Mouse (Mus musculus) frontal cortex, postnatal 25 days (tissue): ENCODE data around the gene Cradd.

Experiments used
- DNase-seq, 2 experiments: peaks; one replicate each; pipeline ENCODE4 v3.0.0; 2022; ENCODE audit warnings: low spot score in 2 of 2

The Cradd gene

GRCm38 (mm10) chr10:95159675-95160256 is 164.2 kb downstream of the Cradd start:
- DNase-seq = no peak

GRCm38 (mm10) chr10:95156410-95156809 is 167.5 kb downstream of the Cradd start:
- DNase-seq = no peak

- DNase-seq = no peak
Observed at GRCm38 (mm10) chr10:95154675-95155074, 169.3 kb downstream of the Cradd start.

GRCm38 (mm10) chr10:95153224-95153623 is 170.7 kb downstream of the Cradd start:
- no peak for DNase-seq

- DNase-seq = no peak
Observed at GRCm38 (mm10) chr10:95152503-95152989, 171.4 kb downstream of the Cradd start.

- DNase-seq = no peak
Observed at GRCm38 (mm10) chr10:95151012-95151768, 172.7 kb downstream of the Cradd start.

GRCm38 (mm10) chr10:95149666-95150065 is 174.3 kb downstream of the Cradd start:
- DNase-seq = no peak

- no peak for DNase-seq
Observed at GRCm38 (mm10) chr10:95148641-95149040, 175.3 kb downstream of the Cradd start.

GRCm38 (mm10) chr10:95147136-95147901 is 176.6 kb downstream of the Cradd start:
- no peak for DNase-seq

- no peak for DNase-seq
Observed at GRCm38 (mm10) chr10:95146491-95146890, 177.4 kb downstream of the Cradd start.

GRCm38 (mm10) chr10:95145204-95145926 is 178.6 kb downstream of the Cradd start:
- no peak for DNase-seq

- no peak for DNase-seq
Observed at GRCm38 (mm10) chr10:95144414-95145130, 179.4 kb downstream of the Cradd start.

- DNase-seq = no peak
Observed at GRCm38 (mm10) chr10:95143446-95144114, 180.4 kb downstream of the Cradd start.

GRCm38 (mm10) chr10:95142844-95143435 is 181.0 kb downstream of the Cradd start:
- peak; percentile 38 to 42 for DNase-seq

- DNase-seq = no peak
Observed at GRCm38 (mm10) chr10:95141075-95141474, 182.9 kb downstream of the Cradd start.

GRCm38 (mm10) chr10:95140191-95140590 is 183.7 kb downstream of the Cradd start:
- no peak for DNase-seq

- DNase-seq = no peak
Observed at GRCm38 (mm10) chr10:95139645-95140044, 184.3 kb downstream of the Cradd start.

GRCm38 (mm10) chr10:95133057-95133456 is 190.9 kb downstream of the Cradd start:
- DNase-seq = no peak
